Mouse (Mus musculus) limb, embryonic 12.5 days (tissue): ENCODE measurements at regions not wholly inside any gene's neighbourhood (a gene's known extent, or its start where the extent isn't known, plus 50 kb on each side); places are given as distances from the start of the nearest gene placed in this dataset.

Source experiments
- ATAC-seq: fragments of 200-750 bp; cut with Nextera tagmentation; 2 replicates; pipeline ENCODE4 v1.8.0; 2017; ENCODE audit warnings: low read depth, moderate TSS enrichment; ENCODE audit not compliant: insufficient number of reproducible peaks, insufficient read depth, low FRiP score, low TSS enrichment
- H3K27ac ChIP-seq: fragments of 300-500 bp; sonication (generic); 2 replicates; pipeline ENCODE4 v1.5.1; 2016; ENCODE audit warnings: mild to moderate bottlenecking, moderate library complexity
- H3K27me3 ChIP-seq: fragments of 300-500 bp; sonication (generic); 2 replicates; pipeline ENCODE4 v1.6.1; 2016; ENCODE audit warnings: mild to moderate bottlenecking, moderate library complexity
- H3K36me3 ChIP-seq: fragments of 300-500 bp; sonication (generic); 2 replicates; pipeline ENCODE4 v1.6.1; 2016; ENCODE audit warnings: mild to moderate bottlenecking, moderate library complexity
- H3K4me1 ChIP-seq: fragments of 300-500 bp; sonication (generic); replicated peaks from 2 replicates; pipeline ENCODE4 v1.6.1; 2016
- H3K4me2 ChIP-seq: fragments of 300-500 bp; sonication (generic); 2 replicates; pipeline ENCODE4 v1.6.1; 2016; ENCODE audit warnings: mild to moderate bottlenecking, moderate library complexity
- H3K4me3 ChIP-seq: fragments of 300-500 bp; sonication (generic); replicated peaks from 2 replicates; pipeline ENCODE4 v1.5.1; 2016; ENCODE audit warnings: mild to moderate bottlenecking
- H3K9ac ChIP-seq: fragments of 300-500 bp; sonication (generic); replicated peaks from 2 replicates; pipeline ENCODE4 v1.6.1; 2016; ENCODE audit warnings: mild to moderate bottlenecking, moderate library complexity
- H3K9me3 ChIP-seq: fragments of 300-500 bp; sonication (generic); 2 replicates; pipeline ENCODE4 v1.6.1; 2016; ENCODE audit warnings: mild to moderate bottlenecking, moderate library complexity
- WGBS: fragments of 180-500 bp; shearing (Covaris S2); methylation state at CpG from one replicate; pipeline ENCODE4 v1.1.7; 2016; 5-methylcytosine and 5-hydroxymethylcytosine counted together

DNA sequence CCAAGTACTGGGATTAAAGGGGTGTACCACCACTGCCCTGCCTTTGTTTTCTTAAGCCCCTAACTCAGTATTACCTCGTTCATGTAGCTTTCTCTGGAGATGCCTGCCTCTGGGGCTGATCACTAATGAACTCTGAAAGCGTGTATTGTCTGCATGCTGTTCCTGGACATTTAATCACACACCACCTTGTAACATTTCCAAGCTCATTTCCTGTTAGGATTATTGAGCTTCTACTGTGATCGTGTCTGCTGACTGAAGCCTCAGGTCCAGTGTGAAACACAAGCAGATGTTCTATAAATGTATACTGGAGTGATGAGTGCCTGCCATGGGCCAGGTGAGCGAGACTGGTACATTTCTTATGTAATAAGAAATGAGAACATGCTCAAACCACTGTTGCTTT lies 398.6 kb downstream of the Brinp2 start:
- H3K4me1 ChIP-seq: no peaks in the 10 kb centered on the region
- H3K27ac ChIP-seq: no peak overlapping the region
- 22% methylated on average over 4 of the region's 4 CpGs for WGBS
- no peak overlapping the region for H3K4me3 ChIP-seq
- no peaks in the 10 kb centered on the region for H3K9me3 ChIP-seq
- no peaks in the 10 kb centered on the region for H3K36me3 ChIP-seq
- H3K27me3 ChIP-seq: no peaks in the 10 kb centered on the region
- no peak overlapping the region for H3K9ac ChIP-seq
- 0 out of 2 replicates have a peak, but pooled peaks have one; percentile 56 for ATAC-seq
- no peak overlapping the region for H3K4me2 ChIP-seq

DNA sequence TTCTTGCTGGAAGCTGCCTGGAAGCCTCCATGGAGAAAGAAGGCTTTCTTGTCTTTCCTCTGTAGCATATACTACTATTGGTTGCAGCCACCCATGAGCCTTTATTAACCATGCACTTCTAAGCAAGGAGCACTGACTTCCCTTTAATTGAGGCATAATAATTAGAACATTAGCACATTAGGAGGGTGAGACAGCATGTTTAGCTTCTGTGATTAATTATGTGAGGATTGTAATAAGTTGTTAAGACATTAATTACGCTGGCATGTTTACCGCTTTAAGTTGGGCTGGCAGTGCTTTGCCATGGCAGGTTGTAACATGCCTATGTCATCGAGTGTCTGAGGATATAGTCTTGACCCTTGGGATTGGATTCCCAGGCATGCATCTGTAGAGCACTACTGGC lies 391.7 kb downstream of the Brinp2 start:
- Histone ChIP-seq H3K9ac (no peak overlapping the region), H3K36me3 (no peaks in the 10 kb centered on the region), H3K4me3 (no peak overlapping the region), H3K27ac (no peak overlapping the region), H3K4me2 (no peak overlapping the region), H3K27me3 (0 out of 2 replicates have a peak, but pooled peaks cover 3% of the 10 kb centered on the region), H3K9me3 (no peaks in the 10 kb centered on the region), H3K4me1 (no peaks in the 10 kb centered on the region)
- WGBS: 81% methylated on average over 3 of the region's 3 CpGs
- no peak for ATAC-seq

DNA sequence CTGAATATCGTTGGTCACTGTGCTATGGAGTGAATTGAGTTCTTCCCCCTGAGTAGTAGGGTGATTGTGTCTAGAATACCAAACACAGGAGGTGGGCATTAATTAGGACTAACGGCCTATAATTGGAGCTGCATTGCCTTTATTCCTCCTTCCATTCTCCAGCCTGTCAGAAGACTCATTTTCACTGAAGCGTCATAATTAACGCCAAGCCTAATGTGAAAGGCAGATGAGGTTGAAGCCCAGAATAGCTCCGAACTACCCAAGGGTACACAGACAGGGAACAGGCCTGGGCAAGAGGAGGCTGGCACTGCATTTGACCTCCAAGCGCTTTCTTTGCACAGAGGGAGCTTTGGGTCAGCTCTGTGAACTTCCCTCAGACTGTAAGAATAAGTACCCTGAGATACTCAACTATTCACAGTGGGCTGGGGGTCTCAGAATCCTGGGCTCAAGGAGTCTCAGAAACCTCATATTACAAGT lies 386.5 kb downstream of the Brinp2 start:
- Histone ChIP-seq H3K4me2 (no peak overlapping the region), H3K9me3 (no peaks in the 10 kb centered on the region), H3K27me3 (0 out of 2 replicates have a peak, but pooled peaks cover 3% of the 10 kb centered on the region), H3K4me3 (no peak overlapping the region), H3K9ac (no peak overlapping the region), H3K36me3 (no peaks in the 10 kb centered on the region), H3K27ac (no peak overlapping the region), H3K4me1 (no peaks in the 10 kb centered on the region)
- no peak for ATAC-seq
- WGBS: 52% methylated on average over 6 of the region's 6 CpGs

DNA sequence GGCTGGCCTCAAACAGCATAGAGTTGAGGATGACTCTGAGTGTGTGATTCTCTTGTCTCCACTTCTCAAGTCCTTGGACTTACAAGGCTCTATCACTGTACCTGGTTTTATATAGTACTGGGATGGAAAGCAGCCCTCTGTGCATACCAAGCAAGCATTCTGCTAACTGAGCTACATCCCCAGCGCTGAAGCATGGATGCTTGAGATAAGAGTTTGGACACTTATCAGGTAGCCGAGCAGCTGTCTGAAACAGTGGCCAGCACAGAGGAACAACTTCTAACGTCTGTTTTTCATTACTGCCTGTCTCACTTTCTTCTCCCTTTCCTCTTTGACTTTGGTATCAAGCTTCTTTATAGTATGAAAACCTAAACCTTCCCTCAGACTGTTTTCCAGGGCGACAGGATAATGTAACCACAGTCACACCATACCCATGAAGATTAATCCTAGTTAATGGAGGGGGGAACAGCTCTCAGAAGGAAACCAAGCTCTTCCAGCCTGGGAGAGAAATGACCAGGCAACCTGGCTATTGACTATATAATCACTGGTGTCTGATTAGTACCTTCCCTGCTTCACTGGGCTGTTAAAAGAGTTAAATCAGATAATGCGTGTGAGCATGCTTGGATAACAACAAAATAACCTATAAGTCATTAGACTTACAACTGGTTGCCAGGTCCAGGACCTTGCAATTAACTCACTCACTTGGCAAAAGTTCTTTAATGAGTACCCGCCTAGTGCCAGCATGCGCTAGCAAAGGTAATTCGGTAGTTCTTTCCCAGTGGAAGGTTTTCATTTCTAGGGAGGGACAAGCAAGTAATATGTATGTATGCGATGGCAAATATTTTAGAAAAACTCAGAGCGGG lies 382.5 kb downstream of the Brinp2 start:
- Histone ChIP-seq H3K9ac (no peak overlapping the region), H3K27ac (no peak overlapping the region), H3K9me3 (no peaks in the 10 kb centered on the region), H3K27me3 (no peaks in the 10 kb centered on the region), H3K4me1 (no peaks in the 10 kb centered on the region), H3K4me2 (no peak overlapping the region), H3K36me3 (no peaks in the 10 kb centered on the region), H3K4me3 (no peak overlapping the region)
- no peak for ATAC-seq
- 53% methylated on average over 10 of the region's 10 CpGs for WGBS

DNA sequence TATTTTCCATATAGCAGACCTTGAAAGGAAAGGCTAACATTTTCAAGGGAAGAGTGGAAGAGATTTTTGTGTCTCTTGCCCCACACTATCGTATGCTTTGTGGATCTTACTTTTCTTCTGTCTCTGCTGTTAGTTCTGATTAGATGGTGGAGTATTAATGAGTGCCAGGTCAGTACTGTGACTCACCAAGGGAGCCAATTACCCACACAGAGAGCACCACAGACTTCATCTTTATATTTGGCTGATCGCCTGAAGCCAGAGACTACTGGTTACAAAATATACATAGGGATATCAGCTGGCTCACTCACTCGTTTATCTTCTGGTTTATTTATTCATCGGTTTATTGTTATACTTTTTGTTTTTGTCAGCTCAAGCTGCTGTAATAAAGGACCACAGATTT lies 381.5 kb downstream of the Brinp2 start:
- no peaks in the 10 kb centered on the region for H3K27me3 ChIP-seq
- H3K4me2 ChIP-seq: no peak overlapping the region
- no peaks in the 10 kb centered on the region for H3K36me3 ChIP-seq
- ATAC-seq: no peak
- no peak overlapping the region for H3K27ac ChIP-seq
- 71% methylated on average over 4 of the region's 4 CpGs for WGBS
- H3K4me1 ChIP-seq: no peaks in the 10 kb centered on the region
- no peak overlapping the region for H3K9ac ChIP-seq
- no peak overlapping the region for H3K4me3 ChIP-seq
- no peaks in the 10 kb centered on the region for H3K9me3 ChIP-seq

DNA sequence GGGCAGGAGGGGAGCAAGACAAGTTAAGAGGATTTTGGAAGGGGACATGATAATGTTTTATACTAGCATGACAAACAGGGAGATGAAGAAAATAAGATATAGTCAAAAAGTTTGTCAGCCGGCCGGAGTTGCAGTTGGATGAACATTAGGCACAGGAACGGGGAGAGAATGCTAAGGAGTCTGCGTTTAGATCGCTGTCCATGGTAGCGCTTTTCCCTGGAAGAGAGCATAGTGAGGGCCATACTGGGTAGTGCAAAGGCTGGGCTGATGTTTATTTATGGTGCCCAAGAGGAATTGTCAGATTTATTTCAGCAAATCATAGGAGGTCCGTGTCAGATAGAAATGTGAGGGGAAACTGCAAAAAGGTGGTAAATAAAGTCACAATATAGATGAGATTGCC lies 337.0 kb downstream of the Brinp2 start:
- H3K27me3 ChIP-seq: 0 out of 2 replicates have a peak, but pooled peaks cover 4% of the 10 kb centered on the region
- WGBS: 22% methylated on average over 7 of the region's 7 CpGs
- no peak for ATAC-seq

DNA sequence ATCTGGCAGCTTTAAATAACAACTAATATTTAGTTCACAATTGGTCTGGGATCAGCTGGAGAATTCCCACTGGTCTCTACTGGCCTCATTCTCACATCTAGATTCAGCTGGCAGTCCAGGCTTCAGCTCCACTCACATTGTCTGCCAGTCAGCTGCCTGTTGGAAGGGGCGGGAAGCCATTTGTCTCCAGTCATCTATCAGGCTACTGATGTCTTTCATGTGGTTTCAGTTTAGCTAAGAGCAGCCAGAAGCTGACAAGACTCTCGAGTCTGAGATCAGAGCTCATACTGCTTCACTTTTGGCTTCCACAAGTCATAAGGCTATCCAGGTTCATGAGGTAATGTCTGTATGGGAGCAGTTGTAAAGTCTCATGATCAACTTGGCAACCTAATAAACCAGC lies 316.4 kb downstream of the Brinp2 start:
- no peaks in the 10 kb centered on the region for H3K9me3 ChIP-seq
- H3K9ac ChIP-seq: no peak overlapping the region
- H3K36me3 ChIP-seq: no peaks in the 10 kb centered on the region
- H3K4me1 ChIP-seq: no peaks in the 10 kb centered on the region
- no peak overlapping the region for H3K27ac ChIP-seq
- H3K27me3 ChIP-seq: no peaks in the 10 kb centered on the region
- H3K4me3 ChIP-seq: no peak overlapping the region
- H3K4me2 ChIP-seq: no peak overlapping the region
- WGBS: 25% methylated on average over 2 of the region's 2 CpGs
- ATAC-seq: no peak

More for the DNA sequence above, 337.0 kb downstream of the Brinp2 start:
- H3K9me3 ChIP-seq: no peaks in the 10 kb centered on the region
- no peaks in the 10 kb centered on the region for H3K4me1 ChIP-seq
- no peak overlapping the region for H3K4me3 ChIP-seq
- no peak overlapping the region for H3K27ac ChIP-seq
- no peak overlapping the region for H3K9ac ChIP-seq
- no peaks in the 10 kb centered on the region for H3K36me3 ChIP-seq
- H3K4me2 ChIP-seq: no peak overlapping the region

DNA sequence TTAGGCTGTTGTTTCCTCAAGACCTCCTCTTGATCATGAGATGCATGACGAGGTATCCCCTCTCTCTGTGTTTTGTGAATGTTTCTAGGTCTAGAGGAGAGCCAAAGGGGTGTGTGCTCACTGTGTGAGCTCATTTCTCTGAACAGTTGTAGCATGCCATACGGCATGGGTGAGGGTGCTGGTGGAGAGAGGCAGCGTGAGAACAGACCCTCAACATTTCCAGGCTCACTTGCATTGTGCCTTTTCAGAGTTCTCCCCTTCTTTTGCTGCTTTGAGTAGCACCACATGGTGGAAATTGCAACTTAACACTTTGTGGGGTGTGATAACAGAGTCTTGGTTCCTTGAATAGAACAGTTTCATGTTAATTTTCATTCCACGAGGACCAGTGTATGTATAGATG lies 315.8 kb downstream of the Brinp2 start:
- no peak overlapping the region for H3K4me3 ChIP-seq
- H3K27me3 ChIP-seq: no peaks in the 10 kb centered on the region
- no peak for ATAC-seq
- 72% methylated on average over 4 of the region's 4 CpGs for WGBS
- H3K36me3 ChIP-seq: no peaks in the 10 kb centered on the region
- H3K27ac ChIP-seq: no peak overlapping the region
- no peaks in the 10 kb centered on the region for H3K4me1 ChIP-seq
- no peaks in the 10 kb centered on the region for H3K9me3 ChIP-seq
- no peak overlapping the region for H3K9ac ChIP-seq
- H3K4me2 ChIP-seq: no peak overlapping the region

DNA sequence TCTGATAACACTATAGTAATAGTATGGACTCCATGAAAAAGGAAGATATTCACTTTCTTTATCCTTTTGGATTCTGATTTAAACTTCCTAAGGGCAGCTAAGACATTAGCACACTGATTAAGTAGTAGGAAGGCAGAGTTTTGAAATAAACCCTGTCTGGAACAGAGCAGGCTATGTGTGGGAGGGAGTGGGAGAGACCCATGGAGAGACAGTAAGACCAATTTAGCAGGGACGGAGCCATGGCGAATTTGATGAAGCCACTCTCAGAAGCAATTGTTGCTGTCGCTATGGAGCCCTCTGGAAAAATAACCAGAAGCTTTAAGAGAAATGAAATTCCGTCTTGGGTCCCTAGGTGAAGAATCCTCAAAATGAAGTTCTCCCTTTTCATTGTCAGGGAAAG lies 303.5 kb downstream of the Brinp2 start:
- Histone ChIP-seq H3K9ac (no peak overlapping the region), H3K4me1 (0 out of 2 replicates have a peak, but pooled peaks cover under 1% of the 10 kb centered on the region), H3K27me3 (no peaks in the 10 kb centered on the region), H3K9me3 (no peaks in the 10 kb centered on the region), H3K4me2 (no peak overlapping the region), H3K36me3 (no peaks in the 10 kb centered on the region), H3K27ac (no peak overlapping the region), H3K4me3 (no peak overlapping the region)
- 84% methylated on average over 4 of the region's 4 CpGs for WGBS
- ATAC-seq: no peak

DNA sequence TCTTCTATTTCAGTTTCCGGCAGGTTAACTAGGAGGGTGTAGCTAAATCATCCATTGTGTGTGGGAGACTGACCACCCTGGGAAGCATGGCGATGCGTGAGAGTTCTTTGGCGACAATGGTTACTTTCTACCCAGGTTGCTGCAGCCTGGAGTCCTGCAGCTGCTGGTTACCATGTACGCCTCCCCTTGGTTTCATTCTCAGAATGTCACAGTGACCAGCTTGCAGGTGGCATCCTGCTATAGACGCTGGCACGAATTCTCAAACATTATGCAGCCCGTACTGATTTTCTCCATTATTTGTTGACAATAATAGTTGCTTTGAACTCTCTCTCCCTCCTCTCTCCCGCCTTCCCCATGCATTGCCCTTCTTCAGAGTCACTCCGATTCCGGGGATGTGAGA lies 301.2 kb downstream of the Brinp2 start:
- Histone ChIP-seq H3K27me3 (no peaks in the 10 kb centered on the region), H3K9ac (no peak overlapping the region), H3K27ac (no peak overlapping the region), H3K4me3 (no peak overlapping the region), H3K4me2 (no peak overlapping the region), H3K36me3 (no peaks in the 10 kb centered on the region), H3K4me1 (peaks cover 5% of the 10 kb centered on the region; the same call in 1 of the 2 replicates), H3K9me3 (no peaks in the 10 kb centered on the region)
- WGBS: 87% methylated on average over 11 of the region's 11 CpGs
- ATAC-seq: no peak

DNA sequence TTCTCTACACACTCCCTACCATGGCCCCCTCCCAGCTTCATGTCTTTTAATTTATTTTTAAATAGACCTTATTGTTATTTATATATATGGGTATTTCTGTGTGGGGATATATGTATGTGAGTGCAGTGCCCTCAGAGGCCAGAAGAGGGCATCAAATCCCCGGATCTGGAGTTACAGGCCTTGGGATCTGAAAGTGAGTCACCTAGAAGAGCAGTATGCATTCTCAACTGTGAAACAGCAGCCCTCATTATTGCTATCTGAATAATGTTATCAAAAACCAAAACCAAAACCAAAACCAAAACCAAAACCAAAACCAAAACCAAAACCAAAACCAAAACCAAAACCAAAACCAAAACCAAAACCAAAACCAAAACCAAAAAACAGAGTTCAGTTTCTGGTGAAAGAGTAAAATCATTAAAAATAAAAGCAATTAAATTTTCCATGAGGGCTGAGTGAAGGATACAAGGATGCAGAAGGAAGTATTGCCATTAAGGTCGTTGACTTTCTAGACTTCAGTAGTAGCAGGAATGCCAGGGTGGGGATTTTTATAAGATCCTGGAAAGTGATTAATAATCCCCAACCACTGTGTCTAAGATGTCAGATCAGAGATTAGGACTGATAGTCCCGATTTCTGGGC lies 299.0 kb downstream of the Brinp2 start:
- no peak for ATAC-seq
- no peak overlapping the region for H3K27ac ChIP-seq
- no peak overlapping the region for H3K4me3 ChIP-seq
- H3K4me1 ChIP-seq: peaks cover 5% of the 10 kb centered on the region; the same call in 1 of the 2 replicates
- no peaks in the 10 kb centered on the region for H3K36me3 ChIP-seq
- 67% methylated on average over 3 of the region's 3 CpGs for WGBS
- H3K27me3 ChIP-seq: no peaks in the 10 kb centered on the region
- no peaks in the 10 kb centered on the region for H3K9me3 ChIP-seq
- no peak overlapping the region for H3K4me2 ChIP-seq
- no peak overlapping the region for H3K9ac ChIP-seq
